Mouse (Mus musculus) cerebellum, postnatal 10 days (tissue): ENCODE data around the gene Srp9.

Source experiments
- DNase-seq, 2 experiments: peaks; one replicate each; pipeline ENCODE4 v3.0.0; 2021; ENCODE audit warnings: mixed read lengths in 2 of 2

The Srp9 gene

DNA sequence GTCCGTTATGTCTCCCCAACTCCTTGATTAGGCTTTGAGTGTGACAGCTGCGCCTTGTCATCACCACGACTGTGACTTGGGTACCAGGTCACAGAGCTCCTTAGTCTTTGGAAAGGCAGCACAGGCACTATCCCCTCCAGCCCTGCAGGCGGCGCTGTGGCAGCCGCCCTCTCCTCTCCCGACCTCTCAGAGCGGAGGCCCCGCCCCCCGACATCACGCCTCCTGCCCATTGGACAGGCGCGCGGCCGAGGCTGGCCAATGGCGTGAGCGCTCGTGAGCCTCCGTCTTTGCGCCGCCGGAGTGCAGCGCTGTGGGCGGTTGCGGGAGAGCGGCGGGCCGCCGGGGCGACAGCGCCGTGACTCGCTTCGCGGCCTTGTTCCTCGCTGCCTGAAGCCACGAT lies at the start of gene Srp9:
TSS of gene Srp9 (plus strand) at position 232 of the 400 bp plus-strand sequence.
- peak; percentile 100 for DNase-seq

DNA sequence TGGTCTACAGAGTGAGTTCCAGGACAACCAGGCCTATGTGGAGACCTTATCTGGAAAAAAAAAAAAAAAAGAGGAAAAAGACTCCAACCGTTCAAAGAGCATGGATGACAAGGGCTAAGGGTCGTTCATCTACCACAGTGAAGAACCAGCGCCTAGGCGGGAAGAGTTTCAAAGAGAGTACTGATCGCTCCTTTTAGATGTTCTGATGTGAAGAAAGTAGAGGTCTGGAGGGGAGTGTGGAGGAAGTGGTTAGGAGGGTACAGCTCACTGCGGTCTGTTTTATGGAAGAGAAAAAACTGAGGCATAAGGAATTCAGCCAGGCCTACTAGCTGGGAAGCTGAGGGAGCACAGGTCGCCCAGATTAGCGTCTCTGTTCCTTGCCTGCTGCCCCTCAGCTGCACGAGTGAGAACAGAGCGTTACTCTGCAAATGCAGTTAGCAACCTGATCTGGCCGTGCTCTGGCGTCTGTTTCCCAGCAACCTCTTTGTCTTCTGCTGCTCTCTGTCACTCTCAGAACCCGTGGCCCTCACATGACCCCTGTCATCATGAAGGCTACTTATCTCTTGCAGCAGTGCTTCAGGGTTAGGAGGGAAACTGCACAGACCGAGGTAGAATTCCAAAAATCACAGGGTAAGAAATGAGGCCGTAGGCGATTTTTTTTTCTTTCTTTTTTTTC lies 42.7 kb upstream of the Srp9 start:
- DNase-seq: no peak

DNA sequence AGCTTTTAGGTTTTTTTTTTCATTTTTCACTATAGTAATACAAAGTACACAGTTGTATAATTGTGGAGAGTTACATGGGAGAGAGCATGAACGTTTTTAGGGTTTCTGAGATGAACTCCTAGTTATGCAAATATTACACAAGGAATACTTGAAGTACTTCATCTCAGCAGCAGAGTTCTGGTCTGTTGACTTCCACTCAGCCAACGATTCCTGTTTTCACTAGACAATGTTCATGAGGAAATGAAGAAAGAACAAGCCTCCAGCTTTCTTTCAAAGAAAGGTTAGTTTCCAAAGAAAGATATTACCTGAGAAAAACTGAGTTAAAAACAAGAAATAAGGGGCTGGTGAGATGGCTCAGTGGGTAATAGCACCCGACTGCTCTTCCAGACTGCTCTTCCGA lies 41.1 kb upstream of the Srp9 start:
- DNase-seq: no peak

DNA sequence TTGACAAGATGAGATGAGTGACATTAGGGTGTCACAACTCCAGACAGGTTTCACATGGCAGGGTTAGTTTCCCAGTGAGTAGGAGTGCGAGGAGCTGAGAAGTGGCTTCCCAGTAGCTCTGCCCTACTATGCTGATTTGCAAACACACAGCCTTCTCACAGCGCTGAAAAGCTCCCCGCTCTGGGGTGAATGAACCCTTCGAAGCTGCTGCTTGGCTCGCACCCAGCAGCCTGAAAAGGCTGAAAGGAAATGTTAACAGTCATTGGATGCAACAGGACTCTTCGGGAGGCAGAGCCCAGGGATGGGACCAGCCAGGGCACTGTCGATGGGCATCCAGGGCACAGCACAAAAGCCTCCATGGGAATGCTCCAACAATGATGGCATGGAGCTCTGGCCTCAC lies 37.8 kb upstream of the Srp9 start:
- DNase-seq: peak in 1 of 2 experiments; percentile 65

DNA sequence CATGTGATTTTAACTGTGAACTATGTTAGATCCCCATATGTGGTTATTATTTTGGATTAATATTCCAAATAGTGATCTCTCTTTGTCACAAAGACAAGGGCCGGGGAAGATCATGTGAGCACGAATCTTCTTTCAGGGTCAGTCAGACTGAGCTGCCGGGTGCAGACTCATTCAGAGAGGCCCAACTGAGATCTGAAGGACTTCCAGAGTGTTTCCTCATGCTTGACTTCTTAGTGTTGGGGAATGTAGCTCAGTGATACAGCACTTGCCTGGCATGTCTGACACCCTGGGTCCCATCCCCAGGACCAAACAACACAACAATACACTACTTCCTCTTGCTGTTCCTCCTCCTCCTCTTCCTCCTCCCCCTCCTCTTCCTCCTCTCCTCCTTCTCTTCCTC lies 37.2 kb upstream of the Srp9 start:
- no peak for DNase-seq

DNA sequence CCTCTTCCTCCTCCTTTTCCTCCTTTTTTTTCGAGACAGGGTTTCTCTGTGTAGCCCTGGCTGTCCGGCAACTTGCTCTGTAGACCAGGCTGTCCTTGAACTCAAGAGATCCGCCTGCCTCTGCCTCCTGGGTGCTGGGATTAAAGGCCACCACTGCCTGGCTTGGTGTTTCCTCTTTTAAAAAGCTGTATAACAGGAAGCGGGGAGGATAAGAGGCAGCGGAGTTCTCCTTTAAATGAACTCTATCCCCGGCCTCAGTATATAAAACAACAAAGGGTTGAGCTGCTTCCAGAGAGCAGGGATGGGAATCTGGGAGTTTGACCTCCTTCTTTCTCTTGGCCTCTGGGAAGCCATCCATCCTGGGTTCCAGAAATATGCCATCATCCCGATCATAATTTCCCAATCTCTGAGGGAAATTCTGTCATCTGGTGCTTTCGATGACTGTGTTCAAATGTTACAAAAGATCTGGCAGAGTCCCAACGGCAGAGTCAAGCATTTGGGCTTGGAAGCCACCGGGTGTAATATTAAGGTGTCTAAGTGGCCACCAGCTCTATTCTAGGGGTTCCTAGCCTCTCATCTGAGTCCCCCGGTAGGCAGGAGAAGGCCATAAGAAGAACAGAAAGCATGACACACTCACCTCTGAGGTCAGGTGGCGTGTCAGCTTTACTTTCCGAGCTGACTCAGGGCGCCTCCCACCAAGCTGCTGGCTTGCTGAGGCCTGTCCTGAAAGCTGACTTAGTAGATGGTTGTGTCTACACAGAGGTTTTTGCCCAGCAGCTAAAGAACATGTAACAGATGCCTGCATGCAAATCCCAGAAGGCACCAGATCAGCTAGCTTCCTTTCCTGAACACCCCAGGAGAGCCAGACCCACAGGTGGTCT lies 36.5 kb upstream of the Srp9 start:
- peak in 1 of 2 experiments; percentile 34 for DNase-seq

DNA sequence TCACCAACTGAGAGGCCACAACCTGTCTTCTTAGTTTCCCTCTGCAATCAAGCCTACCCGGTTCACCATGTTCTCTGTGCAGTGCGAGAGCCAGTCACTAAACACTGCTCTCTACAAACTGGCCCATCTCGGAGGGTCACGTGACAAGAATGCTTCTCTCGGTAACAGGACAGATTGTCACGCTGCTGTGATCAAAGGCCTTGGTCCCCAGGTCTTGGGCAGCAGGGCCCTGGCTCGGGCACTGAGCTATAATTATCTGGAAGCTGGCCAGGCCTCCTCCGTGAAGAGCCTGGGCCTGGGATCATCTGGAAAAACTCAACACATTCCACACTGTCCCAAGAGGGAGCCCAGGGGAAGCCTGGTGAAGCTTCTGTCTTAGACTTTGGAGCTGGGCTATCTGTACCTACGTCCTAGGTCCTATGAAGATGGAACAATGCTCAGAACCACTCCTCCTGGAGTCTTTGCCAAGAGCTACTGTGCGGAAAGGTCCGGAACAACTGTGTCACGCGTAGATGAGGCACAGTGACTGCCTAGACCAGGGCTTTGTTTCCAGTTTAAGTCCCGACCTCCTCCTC lies 35.6 kb upstream of the Srp9 start:
- DNase-seq: peak; percentile 90 to 93

DNA sequence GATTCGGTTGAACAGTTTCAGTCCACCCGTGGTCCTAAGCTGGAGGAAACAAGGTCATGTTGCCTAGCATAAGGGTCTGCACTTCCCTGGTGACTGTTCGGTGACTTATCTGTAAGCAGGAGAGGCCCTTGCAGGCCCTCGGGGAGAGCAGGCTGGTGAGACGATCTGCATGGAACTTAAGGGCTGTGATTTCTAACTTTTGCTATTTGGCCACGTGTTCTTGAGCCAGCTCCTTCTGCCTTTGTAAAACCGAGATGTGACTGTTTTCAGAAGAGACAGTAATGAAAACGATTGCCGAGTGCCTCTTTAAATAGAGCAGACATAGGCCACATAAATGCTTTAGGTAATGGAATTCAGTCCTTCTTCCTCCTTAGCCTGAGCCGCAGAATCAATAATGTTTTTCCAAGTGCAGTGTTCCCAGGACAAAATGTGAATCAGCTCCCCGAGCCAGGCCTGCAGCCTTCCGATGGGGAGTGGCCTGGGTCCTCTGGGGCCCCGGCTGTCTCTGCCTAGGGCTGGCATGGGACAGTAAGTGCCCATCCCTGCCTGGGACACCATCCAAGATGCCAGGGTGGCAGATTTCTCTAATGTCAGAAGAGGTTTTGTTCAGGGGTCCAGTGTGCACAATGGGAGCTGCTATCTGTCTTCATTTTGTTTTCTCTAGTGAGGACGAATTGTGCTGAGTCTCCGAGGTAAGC lies 34.8 kb upstream of the Srp9 start:
- peak; percentile 62 to 78 for DNase-seq

DNA sequence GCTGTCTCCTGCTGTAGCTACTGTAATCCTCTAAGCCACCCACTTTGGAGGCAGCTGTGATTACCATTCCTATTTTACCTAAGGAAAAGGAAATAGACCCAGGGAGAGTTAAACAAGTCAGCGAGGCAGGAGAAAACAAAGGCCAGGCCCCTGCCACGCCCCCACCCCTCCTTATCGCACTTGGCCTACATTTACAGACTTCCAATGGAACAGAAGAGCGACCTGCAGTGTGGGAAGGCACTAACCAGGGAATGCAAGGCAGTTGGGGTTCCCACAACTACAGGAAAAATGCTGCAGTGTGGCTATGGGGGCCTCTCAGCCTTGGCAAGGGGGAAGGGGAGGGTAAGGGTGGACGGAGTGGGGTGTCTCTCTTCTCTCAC lies 34.2 kb upstream of the Srp9 start:
- DNase-seq: peak in 1 of 2 experiments; percentile 20

DNA sequence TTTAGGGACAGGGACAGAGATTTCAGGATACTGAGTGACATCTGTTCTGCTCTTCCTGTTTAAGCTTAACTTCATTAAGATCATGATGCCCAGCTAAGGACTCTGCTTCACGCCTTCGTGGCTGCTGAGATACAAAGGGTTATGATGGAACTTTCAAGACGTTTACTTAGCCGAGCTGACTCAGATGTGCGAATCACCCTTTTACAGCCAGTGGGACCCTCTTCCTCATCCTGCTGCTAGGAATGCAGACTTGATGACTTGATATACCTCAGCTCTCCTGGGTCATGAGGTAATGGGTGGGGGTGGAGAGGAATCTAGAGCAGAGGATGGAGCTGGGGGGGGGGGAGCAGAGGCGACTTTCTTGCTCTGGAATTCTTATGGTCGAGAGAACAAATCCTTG lies 33.3 kb upstream of the Srp9 start:
- DNase-seq: no peak

DNA sequence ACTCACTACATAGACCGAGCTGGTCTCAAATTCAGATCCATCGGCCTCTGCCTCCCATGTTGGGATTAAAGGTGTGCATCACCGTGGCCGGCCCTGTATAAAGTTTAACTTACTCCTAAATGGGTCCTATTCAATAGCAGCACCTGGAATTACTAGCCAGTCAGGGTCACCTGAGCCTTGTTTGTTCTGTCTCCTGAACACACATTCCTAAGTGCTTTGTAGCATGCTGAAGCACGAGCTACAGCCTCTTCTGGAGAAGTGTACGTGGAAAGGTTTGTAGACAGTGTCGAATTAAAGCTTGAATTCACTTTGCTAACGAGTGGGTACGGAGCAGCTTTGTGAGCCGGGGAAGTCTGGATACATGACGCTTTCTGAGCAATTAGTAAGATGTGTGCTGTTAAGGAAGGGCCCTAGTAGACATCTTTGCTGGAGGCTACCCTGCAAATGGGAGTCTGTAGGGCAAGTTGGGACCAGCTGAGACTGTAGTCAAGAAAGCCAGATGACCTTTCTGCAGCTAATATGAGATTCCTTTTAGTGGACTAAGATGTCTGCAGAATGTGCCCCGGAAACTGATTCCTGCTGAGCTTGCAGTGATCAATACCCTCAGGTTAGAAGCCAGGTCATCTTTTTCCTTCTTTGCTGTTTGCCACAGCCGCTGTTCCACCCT lies 32.7 kb upstream of the Srp9 start:
- no peak for DNase-seq

DNA sequence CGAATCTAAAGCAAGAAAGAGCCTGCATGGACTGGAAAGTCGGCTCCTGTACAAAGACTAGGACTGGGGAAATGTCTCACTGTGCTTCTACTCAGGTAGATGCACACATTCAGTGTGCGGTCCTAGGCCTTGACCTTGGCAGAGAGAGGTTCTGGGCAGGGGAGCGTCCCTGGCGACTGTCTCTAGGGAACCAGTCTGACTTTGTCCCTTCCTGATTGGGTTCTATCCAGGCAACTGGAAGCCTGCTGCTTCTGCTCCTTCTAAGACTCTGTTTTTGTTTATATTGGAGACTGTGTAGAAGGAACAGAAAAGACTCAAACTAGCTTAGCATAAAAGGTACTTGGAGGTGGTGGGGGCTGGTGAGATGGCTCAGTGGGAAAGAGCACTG lies 32.1 kb upstream of the Srp9 start:
- peak in 1 of 2 experiments; percentile 15 for DNase-seq

DNA sequence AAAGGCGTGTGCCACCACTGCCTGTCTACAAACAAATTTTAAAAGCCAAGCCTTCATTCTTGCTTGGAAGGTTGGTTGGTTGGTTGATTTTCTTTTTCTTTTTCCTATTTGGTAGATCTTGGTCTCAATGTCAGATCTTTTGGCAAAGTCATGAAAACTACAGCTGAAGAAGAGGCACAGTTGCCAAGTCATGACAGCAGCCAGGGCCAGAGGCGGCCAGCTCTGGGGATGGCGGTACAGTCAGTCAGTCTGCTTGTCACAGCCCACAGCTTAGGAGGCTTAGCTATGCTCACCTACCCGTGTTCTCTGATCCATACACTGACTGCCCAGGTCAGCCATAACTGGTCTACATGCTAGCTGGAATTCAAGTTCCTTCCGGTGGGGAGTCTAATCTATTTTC lies 31.1 kb upstream of the Srp9 start:
- DNase-seq: peak in 1 of 2 experiments; percentile 52

DNA sequence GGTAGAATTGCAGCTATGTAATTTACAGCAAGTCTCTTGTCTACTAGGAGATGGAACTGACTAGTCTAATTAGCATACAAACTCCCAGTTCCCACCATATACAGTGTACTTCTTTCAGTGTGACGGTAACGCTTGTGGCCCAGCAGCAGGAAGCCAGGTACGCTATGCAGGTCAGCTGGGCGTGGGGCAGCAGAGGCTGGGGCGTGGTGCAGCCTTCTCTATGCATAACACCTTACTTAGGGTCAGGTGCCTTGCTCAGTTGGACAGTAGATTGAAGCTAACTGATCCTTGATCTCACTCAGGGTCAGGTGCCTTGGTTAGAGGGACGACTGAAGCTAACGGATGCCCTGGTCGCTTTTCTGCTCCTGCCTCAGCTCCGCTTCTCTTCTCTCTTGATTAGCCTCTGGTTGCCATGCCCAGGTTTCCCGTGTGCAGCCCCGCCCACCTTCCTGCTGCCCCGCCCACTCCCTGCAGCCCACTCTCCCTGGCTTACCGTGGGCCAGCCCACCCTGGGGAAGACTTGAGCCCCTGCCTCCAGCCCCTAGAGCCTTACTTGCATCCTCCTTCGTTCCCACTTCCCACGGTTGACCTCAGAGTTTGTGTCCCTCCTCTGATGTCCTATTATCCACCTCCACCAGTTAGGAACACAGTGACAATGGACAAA lies 29.9 kb upstream of the Srp9 start:
- no peak for DNase-seq

DNA sequence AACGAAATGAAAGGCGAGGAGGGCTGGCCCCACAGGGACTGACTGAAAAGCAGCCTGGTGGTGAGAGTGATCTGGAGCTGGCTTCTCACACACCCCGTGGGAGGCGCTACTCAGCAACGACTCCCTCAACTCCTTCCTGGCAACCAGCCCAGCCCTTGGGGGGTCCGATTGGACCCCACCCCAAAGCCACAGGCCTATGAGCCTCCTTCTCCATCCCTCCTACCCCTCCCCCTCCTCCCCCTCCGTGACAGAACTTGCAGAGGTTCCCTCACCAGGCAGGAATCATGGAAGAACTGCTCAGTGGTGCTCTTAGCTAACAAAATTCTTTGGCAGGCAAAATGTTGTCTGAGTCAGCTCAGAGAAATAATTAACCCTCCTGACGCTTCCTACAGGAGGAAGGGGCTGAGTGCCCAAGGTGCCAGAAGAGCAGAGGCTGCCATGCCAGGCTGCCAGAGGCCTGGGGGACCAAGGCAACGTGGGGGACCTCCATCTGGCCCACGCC lies 29.2 kb upstream of the Srp9 start:
- DNase-seq: peak; percentile 65 to 78

DNA sequence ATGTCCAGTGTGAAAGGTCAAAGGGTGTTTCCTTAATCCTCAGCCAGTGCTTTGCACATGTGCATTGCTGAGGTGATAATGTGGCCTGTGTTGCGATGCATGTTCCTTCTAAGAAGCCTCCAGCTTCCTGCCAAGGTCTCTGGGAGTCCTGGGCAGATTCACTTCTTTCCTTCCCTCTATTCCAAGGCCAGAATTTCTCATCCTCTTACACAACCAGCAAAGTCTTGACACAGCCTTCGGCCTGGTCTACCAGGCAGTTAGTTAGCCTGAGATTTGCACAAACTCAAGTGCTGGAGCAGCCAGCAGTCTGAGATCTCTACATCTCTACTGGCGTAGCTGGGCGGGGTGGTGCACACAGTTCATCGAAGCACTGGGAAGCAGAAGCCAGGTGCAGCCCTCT lies 27.8 kb upstream of the Srp9 start:
- no peak for DNase-seq

DNA sequence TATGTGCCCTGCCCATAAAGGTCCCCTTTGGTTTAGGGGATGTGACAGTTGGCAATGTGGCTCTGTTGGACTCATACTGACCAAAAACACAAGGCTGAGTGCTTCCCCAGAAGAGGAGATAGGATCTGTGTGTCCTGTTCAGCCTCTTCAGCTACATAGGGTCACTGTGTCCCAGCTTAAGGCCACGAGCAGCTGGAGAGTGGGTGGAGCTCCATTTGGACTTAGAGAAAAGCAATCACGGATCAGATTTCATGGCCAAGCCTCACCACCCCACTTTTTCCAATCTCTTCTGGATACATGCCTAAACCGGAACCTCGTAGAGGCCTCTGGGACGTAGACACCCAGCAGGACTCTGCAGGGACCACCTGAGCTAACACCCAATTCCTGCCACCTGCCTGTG lies 25.5 kb upstream of the Srp9 start:
- DNase-seq: no peak

DNA sequence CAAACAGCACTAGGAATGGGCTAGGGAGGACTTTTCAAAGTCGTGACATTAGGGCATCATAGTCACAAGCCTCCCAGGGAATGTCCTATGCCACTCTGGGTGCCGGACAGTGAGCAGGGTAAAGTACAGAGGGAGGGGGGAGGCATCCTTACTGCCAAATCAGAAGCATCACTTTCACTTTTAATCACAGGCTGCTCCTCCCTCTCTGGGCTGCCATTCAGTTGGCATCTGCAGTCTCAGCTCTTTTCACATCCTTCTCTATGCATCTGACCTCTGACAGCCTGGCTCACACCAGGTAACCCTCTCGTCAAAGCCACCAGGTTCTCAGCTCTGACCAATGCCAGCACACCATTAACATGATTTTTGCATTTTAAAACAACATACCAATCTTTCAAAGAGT lies 24.1 kb upstream of the Srp9 start:
- DNase-seq: peak in 1 of 2 experiments; percentile 57

DNA sequence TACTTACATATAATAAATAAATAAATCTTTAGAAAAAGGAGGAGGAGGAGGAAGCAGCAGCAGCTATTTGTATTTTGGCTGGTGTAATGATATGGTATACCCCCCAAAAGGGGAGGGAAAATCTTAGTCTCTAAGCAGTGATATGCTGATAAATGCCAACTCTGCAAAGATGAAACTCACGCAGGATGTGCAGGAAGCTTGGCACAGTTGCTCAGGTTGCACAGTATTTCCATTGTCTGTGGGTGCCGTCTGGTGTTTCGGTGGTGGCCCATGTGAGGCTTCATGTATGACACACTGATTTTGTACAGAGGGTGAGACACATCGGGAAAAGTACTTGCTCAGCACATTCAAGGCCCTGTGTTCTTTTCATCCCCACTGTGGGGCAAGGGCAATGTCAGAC lies 23.1 kb upstream of the Srp9 start:
- no peak for DNase-seq

DNA sequence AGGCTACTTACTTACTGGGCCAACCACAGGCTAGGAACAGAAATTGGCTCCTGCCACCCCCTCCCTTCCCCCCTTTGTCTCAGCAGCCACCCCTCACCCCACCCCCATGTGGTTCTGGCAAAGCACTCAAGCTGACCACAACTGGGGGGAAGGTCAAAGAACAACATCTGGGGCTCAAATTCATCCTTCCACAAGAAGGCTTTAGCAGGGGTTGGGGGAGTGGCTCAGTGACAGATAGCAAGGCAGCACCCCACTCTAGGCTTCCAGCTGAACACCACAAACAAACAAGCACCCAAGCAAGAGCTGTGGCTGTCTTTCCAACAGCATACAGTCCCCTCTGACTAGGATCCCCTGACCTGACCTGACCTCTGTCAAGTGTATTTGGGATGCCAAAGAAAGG lies 21.8 kb upstream of the Srp9 start:
- no peak for DNase-seq

DNA sequence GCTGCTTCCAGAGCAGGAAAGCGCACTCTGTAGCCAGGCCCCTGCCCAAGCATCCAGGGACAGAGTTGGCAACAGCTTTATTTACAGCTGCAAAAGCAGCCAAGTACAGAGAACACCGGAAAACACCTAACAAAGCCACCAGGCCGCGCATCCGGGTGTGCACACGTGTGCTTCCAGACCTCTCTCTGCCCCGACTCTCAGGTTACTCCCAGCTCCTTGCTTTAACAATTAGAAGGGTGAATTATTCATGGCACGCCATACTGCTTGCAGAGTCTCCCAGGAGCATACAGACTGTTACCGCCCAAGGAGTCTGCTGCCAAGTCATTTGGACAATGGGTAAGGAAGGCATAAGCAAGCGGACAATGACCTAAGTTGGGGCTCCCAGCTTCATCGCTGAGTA lies 21.1 kb upstream of the Srp9 start:
- DNase-seq: no peak

DNA sequence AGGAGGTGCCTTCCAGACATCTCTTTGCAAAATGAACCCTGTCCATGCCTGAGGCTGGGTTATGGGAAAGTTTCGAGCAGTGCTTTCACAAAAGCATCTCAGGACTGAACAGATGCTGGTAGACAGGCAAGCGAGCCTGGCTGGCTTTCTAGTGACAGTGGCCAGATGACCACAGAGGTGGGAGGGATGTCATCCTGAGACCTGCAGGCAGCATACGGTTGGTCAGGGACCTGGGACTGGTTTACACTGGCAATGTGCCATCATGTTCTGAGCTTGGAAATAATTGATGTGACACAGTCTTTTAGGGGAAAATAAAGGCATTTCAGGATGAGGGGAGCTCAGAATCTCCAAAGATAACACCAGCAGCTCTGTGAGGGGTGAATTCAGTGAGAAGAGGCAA lies 19.5 kb upstream of the Srp9 start:
- peak; percentile 76 to 77 for DNase-seq
